Comparison of ENCODE assay signal across 17 mouse cellular contexts in the genomic region with DNA sequence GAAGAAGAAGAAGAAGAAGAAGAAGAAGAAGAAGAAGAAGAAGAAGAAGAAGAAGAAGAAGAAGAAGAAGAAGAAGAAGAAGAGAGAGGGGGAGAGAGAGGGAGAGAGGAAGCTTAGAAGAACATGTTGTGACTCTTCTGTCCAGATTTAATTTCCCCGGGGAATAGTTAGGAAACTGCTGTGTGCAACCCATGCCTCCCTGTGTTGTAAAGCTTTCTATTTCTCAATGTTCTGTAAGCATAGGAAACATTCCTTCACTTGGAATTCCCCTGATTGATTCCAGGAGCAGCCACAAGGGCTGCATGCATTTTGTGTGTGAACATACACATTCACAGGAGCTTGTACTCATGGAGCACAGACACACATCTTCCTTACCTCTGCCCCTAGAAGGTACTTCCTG.
"Had no signal": no experiment of that assay in that cellular context is flagged by ENCODE, and none has a peak within 500 bp of the region (broad histone marks: within the 10 kb centered on the region; RNA-seq: fewer than 3 reads in every experiment).

No protein-coding gene starts in this region.

- H3K36me3 ChIP-seq: limb, embryonic 13.5 days; liver, embryonic 13.5 days had no signal

- H3K27ac ChIP-seq: kidney, postnatal 0 days; limb, embryonic 13.5 days; liver, embryonic 13.5 days had no signal

- H3K4me2 ChIP-seq: limb, embryonic 13.5 days; liver, embryonic 13.5 days; midbrain, embryonic 11.5 days had no signal

- DNase-seq: kidney, adult 2 months; kidney, postnatal 25 days; left cerebral cortex, postnatal 4 days; liver, embryonic 13.5 days; lung, adult 2 months; lung, postnatal 14 days; lung, postnatal 4 days; midbrain, embryonic 14.5 days; right cerebral cortex, adult 18-20 months; right cerebral cortex, postnatal 14 days; right cerebral cortex, postnatal 4 days; spleen, adult 18-20 months; thymus, adult 18-20 months; thymus, postnatal 36 days had no signal

- H3K4me3 ChIP-seq: limb, embryonic 13.5 days; liver, embryonic 13.5 days had no signal

- H3K27me3 ChIP-seq: limb, embryonic 13.5 days; liver, embryonic 13.5 days had no signal

- H3K9me3 ChIP-seq: limb, embryonic 13.5 days; liver, embryonic 13.5 days had no signal

- H3K9ac ChIP-seq: limb, embryonic 13.5 days; liver, embryonic 13.5 days had no signal

- H3K4me1 ChIP-seq: limb, embryonic 13.5 days; liver, embryonic 13.5 days had no signal
